Mouse (Mus musculus): Measurements from ENCODE around the gene Rfc1. TPM values are rescaled to one million over a fixed set of nuclear protein-coding genes. Genes with fewer than 3 reads are reported as not detected.

Rfc1 gene
- 14.1 TPM for polyA plus RNA-seq (2012; fragmentation: generic; extraction: Trizol)
- long read RNA-seq, experiment 1, full-length matches to known transcripts = 7 of 51 reads
- long read RNA-seq, experiment 1, partial matches to known transcripts = 42 of 51 reads
- long read RNA-seq, experiment 1, other reads (novel, unspliced or antisense) = 2 of 51 reads
- long read RNA-seq, experiment 2, full-length matches to known transcripts = 65 of 218 reads
- long read RNA-seq, experiment 2, partial matches to known transcripts = 120 of 218 reads
- long read RNA-seq, experiment 2, other reads (novel, unspliced or antisense) = 33 of 218 reads

GRCm38 (mm10) chr5:65335298-65336074 lies at the start of gene Rfc1:
Gene Rfc1, minus strand, starts transcription at chr5:65335670.
- Histone ChIP-seq H3K4me3 (ENCODE audit: insufficient read depth, poor library complexity, severe bottlenecking) (peak within 1 kb of the TSS; percentile 75), H3K36me3 (ENCODE audit: control insufficient read depth, insufficient read depth) (no peaks in the 10 kb centered on the region), H3K79me3 (ENCODE audit: low read depth) (peaks cover 44% of the 10 kb centered on the region), H3K79me2 (ENCODE audit: control insufficient read depth, insufficient read depth) (peaks cover 48% of the 10 kb centered on the region), H3K27me3 (ENCODE audit: control insufficient read depth, insufficient read depth, insufficient read length) (no peaks in the 10 kb centered on the region), H3ac (ENCODE audit: control insufficient read depth, insufficient read length, low read depth) (peak within 1 kb of the TSS; percentile 88)
- TF ChIP-seq MYOG (IDR thresholded peaks at IDR 0.05; ENCODE audit: control insufficient read depth, extremely low read depth, insufficient read length) (no peak), FOSL1 (IDR thresholded peaks at IDR 0.05; ENCODE audit: insufficient read depth, low read length, poor library complexity, severe bottlenecking) (no peak), MAX (IDR thresholded peaks at IDR 0.05) (peak; percentile 98), CTCF (IDR thresholded peaks at IDR 0.05; ENCODE audit: control insufficient read depth, insufficient read depth, insufficient read length) (no peak), CEBPB (IDR thresholded peaks at IDR 0.05; ENCODE audit: low read depth) (no peak), MYOD1 (IDR thresholded peaks at IDR 0.05; ENCODE audit: control insufficient read depth, insufficient read length, low read depth) (no peak), USF1 (IDR thresholded peaks at IDR 0.05; ENCODE audit: low read depth) (peak; percentile 1)

- Histone ChIP-seq H3K27me3 (ENCODE audit: control insufficient read depth, insufficient read depth, insufficient read length) (peaks cover 8% of the 10 kb centered on the region), H3K79me3 (ENCODE audit: low read depth) (no peaks in the 10 kb centered on the region), H3K4me3 (ENCODE audit: insufficient read depth, poor library complexity, severe bottlenecking) (no peak overlapping the region), H3ac (ENCODE audit: control insufficient read depth, insufficient read length, low read depth) (no peak overlapping the region), H3K36me3 (ENCODE audit: control insufficient read depth, insufficient read depth) (no peaks in the 10 kb centered on the region), H3K79me2 (ENCODE audit: control insufficient read depth, insufficient read depth) (no peaks in the 10 kb centered on the region)
- TF ChIP-seq MYOG (IDR thresholded peaks at IDR 0.05; ENCODE audit: control insufficient read depth, extremely low read depth, insufficient read length) (no peak), FOSL1 (IDR thresholded peaks at IDR 0.05; ENCODE audit: insufficient read depth, low read length, poor library complexity, severe bottlenecking) (no peak), CEBPB (IDR thresholded peaks at IDR 0.05; ENCODE audit: low read depth) (no peak), CTCF (IDR thresholded peaks at IDR 0.05; ENCODE audit: control insufficient read depth, insufficient read depth, insufficient read length) (no peak), USF1 (IDR thresholded peaks at IDR 0.05; ENCODE audit: low read depth) (no peak), MYOD1 (IDR thresholded peaks at IDR 0.05; ENCODE audit: control insufficient read depth, insufficient read length, low read depth) (no peak), MAX (IDR thresholded peaks at IDR 0.05) (no peak)
Observed at GRCm38 (mm10) chr5:65374746-65375145, 39.3 kb upstream of the Rfc1 start.

- H3K4me3 ChIP-seq (ENCODE audit: insufficient read depth, poor library complexity, severe bottlenecking) = no peak overlapping the region
- TF ChIP-seq CTCF (IDR thresholded peaks at IDR 0.05; ENCODE audit: control insufficient read depth, insufficient read depth, insufficient read length) = no peak
- no peak for TF ChIP-seq MYOD1 (IDR thresholded peaks at IDR 0.05; ENCODE audit: control insufficient read depth, insufficient read length, low read depth)
- TF ChIP-seq MYOG (IDR thresholded peaks at IDR 0.05; ENCODE audit: control insufficient read depth, extremely low read depth, insufficient read length) = no peak
- TF ChIP-seq USF1 (IDR thresholded peaks at IDR 0.05; ENCODE audit: low read depth) = no peak
- no peak for TF ChIP-seq FOSL1 (IDR thresholded peaks at IDR 0.05; ENCODE audit: insufficient read depth, low read length, poor library complexity, severe bottlenecking)
- TF ChIP-seq MAX (IDR thresholded peaks at IDR 0.05) = no peak
- no peak for TF ChIP-seq CEBPB (IDR thresholded peaks at IDR 0.05; ENCODE audit: low read depth)
- no peak overlapping the region for H3ac ChIP-seq (ENCODE audit: control insufficient read depth, insufficient read length, low read depth)
- H3K79me2 ChIP-seq (ENCODE audit: control insufficient read depth, insufficient read depth) = no peaks in the 10 kb centered on the region
- H3K79me3 ChIP-seq (ENCODE audit: low read depth) = no peaks in the 10 kb centered on the region
- H3K27me3 ChIP-seq (ENCODE audit: control insufficient read depth, insufficient read depth, insufficient read length) = peaks cover 18% of the 10 kb centered on the region
- no peaks in the 10 kb centered on the region for H3K36me3 ChIP-seq (ENCODE audit: control insufficient read depth, insufficient read depth)
Observed at GRCm38 (mm10) chr5:65371551-65371950, 36.1 kb upstream of the Rfc1 start.

GRCm38 (mm10) chr5:65367837-65368236 lies 32.4 kb upstream of the Rfc1 start:
- H3K4me3 ChIP-seq (ENCODE audit: insufficient read depth, poor library complexity, severe bottlenecking) = no peak overlapping the region
- no peak for TF ChIP-seq USF1 (IDR thresholded peaks at IDR 0.05; ENCODE audit: low read depth)
- TF ChIP-seq MAX (IDR thresholded peaks at IDR 0.05) = no peak
- TF ChIP-seq FOSL1 (IDR thresholded peaks at IDR 0.05; ENCODE audit: insufficient read depth, low read length, poor library complexity, severe bottlenecking) = no peak
- TF ChIP-seq CTCF (IDR thresholded peaks at IDR 0.05; ENCODE audit: control insufficient read depth, insufficient read depth, insufficient read length) = no peak
- no peak for TF ChIP-seq MYOD1 (IDR thresholded peaks at IDR 0.05; ENCODE audit: control insufficient read depth, insufficient read length, low read depth)
- no peak for TF ChIP-seq CEBPB (IDR thresholded peaks at IDR 0.05; ENCODE audit: low read depth)
- no peak for TF ChIP-seq MYOG (IDR thresholded peaks at IDR 0.05; ENCODE audit: control insufficient read depth, extremely low read depth, insufficient read length)
- H3K79me3 ChIP-seq (ENCODE audit: low read depth) = no peaks in the 10 kb centered on the region
- peaks cover 28% of the 10 kb centered on the region for H3K27me3 ChIP-seq (ENCODE audit: control insufficient read depth, insufficient read depth, insufficient read length)
- no peak overlapping the region for H3ac ChIP-seq (ENCODE audit: control insufficient read depth, insufficient read length, low read depth)
- no peaks in the 10 kb centered on the region for H3K36me3 ChIP-seq (ENCODE audit: control insufficient read depth, insufficient read depth)
- H3K79me2 ChIP-seq (ENCODE audit: control insufficient read depth, insufficient read depth) = no peaks in the 10 kb centered on the region

- no peaks in the 10 kb centered on the region for H3K79me3 ChIP-seq (ENCODE audit: low read depth)
- no peaks in the 10 kb centered on the region for H3K36me3 ChIP-seq (ENCODE audit: control insufficient read depth, insufficient read depth)
- TF ChIP-seq MAX (IDR thresholded peaks at IDR 0.05) = no peak
- TF ChIP-seq CTCF (IDR thresholded peaks at IDR 0.05; ENCODE audit: control insufficient read depth, insufficient read depth, insufficient read length) = no peak
- TF ChIP-seq USF1 (IDR thresholded peaks at IDR 0.05; ENCODE audit: low read depth) = no peak
- no peak for TF ChIP-seq FOSL1 (IDR thresholded peaks at IDR 0.05; ENCODE audit: insufficient read depth, low read length, poor library complexity, severe bottlenecking)
- no peak for TF ChIP-seq MYOD1 (IDR thresholded peaks at IDR 0.05; ENCODE audit: control insufficient read depth, insufficient read length, low read depth)
- TF ChIP-seq CEBPB (IDR thresholded peaks at IDR 0.05; ENCODE audit: low read depth) = no peak
- no peak for TF ChIP-seq MYOG (IDR thresholded peaks at IDR 0.05; ENCODE audit: control insufficient read depth, extremely low read depth, insufficient read length)
Observed at GRCm38 (mm10) chr5:65357771-65358170, 22.3 kb upstream of the Rfc1 start.

More at GRCm38 (mm10) chr5:65357771-65358170, 22.3 kb upstream of the Rfc1 start:
- Histone ChIP-seq H3ac (ENCODE audit: control insufficient read depth, insufficient read length, low read depth) (no peak overlapping the region), H3K79me2 (ENCODE audit: control insufficient read depth, insufficient read depth) (no peaks in the 10 kb centered on the region), H3K27me3 (ENCODE audit: control insufficient read depth, insufficient read depth, insufficient read length) (no peaks in the 10 kb centered on the region), H3K4me3 (ENCODE audit: insufficient read depth, poor library complexity, severe bottlenecking) (no peak overlapping the region)
